Mouse (Mus musculus) testis, adult 2 months (tissue): ENCODE measurements around the gene Mroh2a. TPM values are rescaled to one million over a fixed set of nuclear protein-coding genes. Genes with fewer than 3 reads are reported as not detected.

ENCODE experiments used
- H3K27ac ChIP-seq: fragments of 200-500 bp; 2 replicates; pipeline ENCODE4 v1.5.1; 2012; ENCODE audit warnings: low read depth, low read length; ENCODE audit not compliant: control insufficient read depth, insufficient read depth
- H3K27me3 ChIP-seq: fragments of 200-500 bp; 2 replicates; pipeline ENCODE4 v1.6.1; 2012; ENCODE audit warnings: mild to moderate bottlenecking, low read length, moderate library complexity; ENCODE audit not compliant: control insufficient read depth, insufficient read depth
- H3K36me3 ChIP-seq: fragments of 200-500 bp; 2 replicates; pipeline ENCODE4 v1.6.1; 2012; ENCODE audit warnings: mild to moderate bottlenecking, low read length; ENCODE audit not compliant: control insufficient read depth, insufficient read depth
- H3K4me1 ChIP-seq: fragments of 200-500 bp; 2 replicates; pipeline ENCODE4 v1.6.1; 2012; ENCODE audit warnings: low read length; ENCODE audit not compliant: control insufficient read depth, insufficient read depth
- H3K4me3 ChIP-seq: fragments of 200-500 bp; 2 replicates; pipeline ENCODE4 v1.5.1; 2012; ENCODE audit warnings: low read depth, mild to moderate bottlenecking, low read length, moderate library complexity, mixed read lengths; ENCODE audit not compliant: control insufficient read depth
- CTCF ChIP-seq: fragments of 200-500 bp; IDR thresholded peaks from 2 replicates; pipeline ENCODE4 v1.5.1; 2012; ENCODE audit warnings: low read depth, mild to moderate bottlenecking, inconsistent platforms, low read length, moderate library complexity; ENCODE audit not compliant: control insufficient read depth, insufficient read depth, insufficient replicate concordance
- POLR2A ChIP-seq: fragments of 200-500 bp; IDR thresholded peaks from 2 replicates; pipeline ENCODE4 v1.6.1; 2012; ENCODE audit warnings: low read depth, mild to moderate bottlenecking, inconsistent platforms, low read length, moderate library complexity; ENCODE audit not compliant: control insufficient read depth
- polyA plus RNA-seq: library from polyadenylated mRNA; depleted of rRNA; stranded (reverse); fragments of >200 nt; gene quantifications from 2 replicates; pipeline ENCODE4 v1.2.3, GENCODE M21; 2012

Gene Mroh2a
- polyA plus RNA-seq, 1 experiment = 116 TPM

GRCm38 (mm10) chr1:88232664-88233380, 6.0 kb downstream of the Mroh2a start:
- Histone ChIP-seq H3K4me1 (no peaks in the 10 kb centered on the region), H3K27ac (no peak overlapping the region), H3K4me3 (no peak overlapping the region), H3K36me3 (no peaks in the 10 kb centered on the region; the same call in 1 of the 2 replicates), H3K27me3 (no peaks in the 10 kb centered on the region)
- TF ChIP-seq CTCF (no peak), POLR2A (no peak)

DNA sequence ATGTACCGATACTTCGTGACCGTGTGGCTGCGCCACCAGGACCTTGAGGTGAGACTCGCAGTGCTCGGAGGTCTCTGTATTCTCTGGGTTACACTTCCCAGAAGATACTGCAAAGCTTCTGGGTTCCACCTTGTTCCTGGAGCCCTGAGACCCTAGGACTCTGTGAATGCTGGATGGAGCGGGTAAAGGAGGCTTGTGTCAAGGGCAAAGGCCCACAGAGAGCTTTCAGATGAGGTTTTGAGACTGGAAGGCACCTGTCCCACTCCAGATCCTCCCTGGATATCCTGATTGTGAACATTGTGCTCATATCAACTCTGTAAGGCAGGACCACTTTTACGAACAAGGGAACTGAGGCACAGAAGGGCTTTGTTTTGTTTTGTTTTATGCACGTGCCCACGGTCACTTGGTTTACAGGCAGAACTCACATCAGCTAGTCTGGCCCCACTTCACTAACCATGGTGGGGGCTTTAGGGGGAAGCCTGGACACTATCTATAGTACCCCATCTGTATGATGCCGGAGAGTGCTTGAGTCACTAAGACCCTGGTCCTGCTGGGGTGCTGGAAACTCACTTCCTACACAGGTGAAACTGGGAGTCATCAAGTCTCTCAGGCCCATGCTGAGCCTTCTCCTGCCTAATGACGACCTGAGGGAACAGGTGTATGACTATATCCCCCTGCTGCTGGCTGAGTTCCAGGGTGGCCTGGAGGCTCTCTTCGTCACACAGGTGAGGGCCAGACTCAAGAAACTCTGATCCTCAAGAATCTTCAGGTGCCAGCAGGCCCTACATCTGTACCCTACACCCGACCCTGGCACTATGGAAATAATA, 6.8 kb downstream of the Mroh2a start:
- no peak overlapping the region for H3K27ac ChIP-seq
- no peak overlapping the region for H3K4me3 ChIP-seq
- H3K4me1 ChIP-seq = no peaks in the 10 kb centered on the region
- TF ChIP-seq CTCF = no peak
- TF ChIP-seq POLR2A = no peak
- no peaks in the 10 kb centered on the region for H3K27me3 ChIP-seq
- no peaks in the 10 kb centered on the region; the same call in 1 of the 2 replicates for H3K36me3 ChIP-seq

DNA sequence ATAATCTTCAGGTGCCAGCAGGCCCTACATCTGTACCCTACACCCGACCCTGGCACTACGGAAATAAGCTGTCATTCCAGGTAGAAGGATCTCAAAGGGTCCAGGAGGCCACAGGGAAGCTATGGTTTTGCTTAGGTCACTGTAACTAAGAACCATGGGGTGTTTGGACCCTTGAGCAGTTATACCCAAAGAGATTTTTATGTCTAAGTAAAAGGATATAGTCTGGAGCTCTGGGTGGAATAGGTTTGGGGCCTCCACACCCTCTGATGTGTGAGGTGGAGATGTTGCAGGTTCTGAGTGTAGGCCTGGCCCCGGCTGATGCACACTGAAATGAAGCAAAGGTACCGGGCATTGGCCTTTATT, 7.4 kb downstream of the Mroh2a start:
- TF ChIP-seq POLR2A (no peak), CTCF (no peak)
- Histone ChIP-seq H3K4me3 (no peak overlapping the region), H3K36me3 (no peaks in the 10 kb centered on the region), H3K4me1 (no peaks in the 10 kb centered on the region), H3K27ac (no peak overlapping the region), H3K27me3 (no peaks in the 10 kb centered on the region)

- H3K36me3 ChIP-seq = no peaks in the 10 kb centered on the region
- no peaks in the 10 kb centered on the region for H3K27me3 ChIP-seq
- no peak overlapping the region for H3K4me3 ChIP-seq
- no peaks in the 10 kb centered on the region for H3K4me1 ChIP-seq
- H3K27ac ChIP-seq = no peak overlapping the region
- no peak for TF ChIP-seq POLR2A
- no peak for TF ChIP-seq CTCF
Observed at GRCm38 (mm10) chr1:88234646-88235045, 7.9 kb downstream of the Mroh2a start.

GRCm38 (mm10) chr1:88235046-88235893, 8.5 kb downstream of the Mroh2a start:
- Histone ChIP-seq H3K4me3 (no peak overlapping the region), H3K4me1 (no peaks in the 10 kb centered on the region), H3K27me3 (no peaks in the 10 kb centered on the region), H3K27ac (no peak overlapping the region), H3K36me3 (no peaks in the 10 kb centered on the region)
- TF ChIP-seq POLR2A = no peak
- TF ChIP-seq CTCF = no peak

GRCm38 (mm10) chr1:88235894-88236415, 9.2 kb downstream of the Mroh2a start:
- no peak overlapping the region for H3K27ac ChIP-seq
- H3K4me3 ChIP-seq = no peak overlapping the region
- no peaks in the 10 kb centered on the region for H3K4me1 ChIP-seq
- H3K36me3 ChIP-seq = no peaks in the 10 kb centered on the region
- no peaks in the 10 kb centered on the region for H3K27me3 ChIP-seq
- TF ChIP-seq CTCF = no peak
- TF ChIP-seq POLR2A = no peak

DNA sequence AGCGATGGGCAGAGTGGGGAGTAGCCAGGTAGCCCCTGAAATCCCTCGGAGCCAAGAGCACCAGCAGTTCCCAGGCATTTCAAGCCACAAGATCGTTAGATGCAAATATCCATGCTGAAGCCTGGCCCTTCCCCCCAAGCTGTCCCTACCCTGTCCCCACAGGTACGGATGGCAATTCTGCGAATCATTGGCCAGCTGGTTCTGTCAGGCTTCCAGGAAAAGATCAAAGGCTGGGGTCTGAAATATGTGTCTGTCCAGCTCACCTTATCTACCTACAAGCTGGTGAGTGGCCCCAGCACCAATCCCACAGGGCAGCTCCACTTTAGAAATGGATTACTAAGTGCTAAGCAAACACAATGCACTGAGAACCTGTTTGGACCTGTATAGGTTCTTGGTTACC, 10.5 kb downstream of the Mroh2a start:
- H3K4me1 ChIP-seq = no peaks in the 10 kb centered on the region
- no peak overlapping the region for H3K27ac ChIP-seq
- H3K36me3 ChIP-seq = no peaks in the 10 kb centered on the region
- no peak for TF ChIP-seq CTCF
- no peak for TF ChIP-seq POLR2A
- H3K27me3 ChIP-seq = no peaks in the 10 kb centered on the region
- no peak overlapping the region for H3K4me3 ChIP-seq
